Mouse (Mus musculus) neutrophil, adult 5-6 weeks (primary cell): ENCODE results near the gene Rars2. TPM values are rescaled to one million over a fixed set of nuclear protein-coding genes. Genes with fewer than 3 reads are reported as not detected.

Source experiments
- ATAC-seq: fragments of 151-379, 151-347 bp; 2 replicates; pipeline ENCODE4 v1.8.0; 2017; ENCODE audit warnings: mild to moderate bottlenecking, moderate TSS enrichment; ENCODE audit not compliant: insufficient number of reproducible peaks, poor library complexity, low FRiP score, severe bottlenecking; ENCODE audit errors: extremely low read depth
- total RNA-seq: library from RNA; stranded (forward); fragments of 200-1000 nt; gene quantifications from 2 replicates; pipeline ENCODE4 v1.2.3, GENCODE M21; 2017

Rars2 gene
- total RNA-seq, 1 experiment from 2014 or later: 27.2 TPM

DNA sequence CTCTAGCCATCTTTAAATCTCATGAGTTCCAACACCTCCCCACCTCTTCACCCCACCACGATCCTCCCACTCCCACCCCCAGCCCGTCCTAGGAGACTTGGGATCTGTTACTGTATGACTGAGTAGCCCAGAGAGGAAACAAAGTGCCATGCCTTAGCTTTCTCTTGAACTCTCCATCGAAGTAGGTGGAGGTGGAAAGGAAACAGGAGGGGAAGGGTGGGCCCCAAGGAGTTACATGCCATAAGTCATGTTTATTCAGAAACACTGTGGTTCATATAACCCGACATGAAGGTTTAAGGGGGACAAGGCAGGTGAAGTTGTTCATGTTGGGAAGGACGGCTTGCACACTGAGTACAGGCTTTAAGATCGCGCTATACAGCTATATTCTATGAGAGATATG is 22.6 kb downstream of the Rars2 start:
- ATAC-seq: no peak

DNA sequence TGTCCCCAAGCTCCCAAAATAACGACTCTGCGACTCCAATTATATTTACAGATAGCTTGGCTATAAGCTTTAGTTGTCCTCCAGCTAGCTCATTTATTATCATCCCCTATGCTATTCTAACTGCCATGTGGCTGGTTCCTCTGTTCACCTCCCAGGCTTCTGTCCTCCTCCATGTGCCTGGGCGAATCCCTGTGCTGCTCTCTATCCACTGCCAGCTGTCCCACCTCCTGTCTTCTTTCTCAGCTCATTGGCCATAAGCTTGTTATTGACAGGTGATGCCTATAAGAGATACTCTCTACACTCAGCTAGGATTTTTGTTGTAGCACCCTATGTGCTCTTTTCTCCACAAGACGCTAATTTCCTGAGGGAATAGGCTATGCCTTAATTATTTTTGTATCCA is 23.1 kb downstream of the Rars2 start:
- no peak for ATAC-seq

DNA sequence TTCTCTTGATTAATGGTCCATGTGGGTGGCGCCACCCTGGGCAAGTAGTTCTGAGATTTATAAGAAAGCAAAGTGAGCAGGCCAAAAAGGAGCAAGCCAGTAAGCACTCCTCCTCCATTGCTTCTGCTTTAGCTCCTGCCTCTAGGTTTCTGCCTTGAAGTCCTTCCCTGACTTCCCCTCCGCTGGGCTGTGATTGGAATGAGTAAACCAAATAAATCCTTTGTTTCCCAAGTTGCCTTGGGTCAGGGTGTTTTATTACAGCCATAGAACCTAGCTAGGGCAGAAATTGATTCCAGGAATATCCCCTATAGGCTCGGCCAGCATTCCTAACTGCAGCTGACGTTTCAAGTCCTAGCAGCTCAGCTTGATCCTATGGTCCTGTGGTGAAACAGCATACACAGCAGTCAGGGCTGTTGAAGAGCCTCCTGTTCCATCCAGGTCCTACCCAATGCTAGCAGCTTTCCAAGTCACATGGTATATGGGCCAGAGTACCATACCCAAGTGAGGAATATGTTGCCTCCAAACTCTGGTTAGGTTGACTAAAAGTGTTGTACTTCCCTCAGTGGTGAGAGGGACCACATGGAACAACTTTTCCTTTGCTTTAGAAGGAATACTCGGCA is 25.1 kb downstream of the Rars2 start:
- ATAC-seq: no peak

DNA sequence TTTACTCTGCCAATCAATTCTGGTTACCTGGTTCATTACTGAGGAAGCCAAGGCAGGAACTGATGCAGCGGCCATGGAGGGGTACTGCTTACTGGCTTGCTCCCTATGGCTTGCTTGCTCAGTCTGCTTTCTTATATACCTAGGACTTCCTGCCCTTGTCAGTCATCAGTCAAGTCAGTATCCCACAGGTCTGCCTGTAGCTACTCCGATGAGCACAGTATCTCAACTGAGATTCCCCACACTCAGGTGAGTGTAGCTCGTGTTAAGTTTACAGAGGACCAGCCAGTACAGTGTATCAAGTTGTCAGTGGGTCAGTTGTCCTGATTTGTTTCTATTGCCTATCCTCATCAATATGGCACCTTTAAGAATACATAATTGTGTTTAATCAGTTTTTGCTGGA is 26.0 kb downstream of the Rars2 start:
- ATAC-seq: no peak

DNA sequence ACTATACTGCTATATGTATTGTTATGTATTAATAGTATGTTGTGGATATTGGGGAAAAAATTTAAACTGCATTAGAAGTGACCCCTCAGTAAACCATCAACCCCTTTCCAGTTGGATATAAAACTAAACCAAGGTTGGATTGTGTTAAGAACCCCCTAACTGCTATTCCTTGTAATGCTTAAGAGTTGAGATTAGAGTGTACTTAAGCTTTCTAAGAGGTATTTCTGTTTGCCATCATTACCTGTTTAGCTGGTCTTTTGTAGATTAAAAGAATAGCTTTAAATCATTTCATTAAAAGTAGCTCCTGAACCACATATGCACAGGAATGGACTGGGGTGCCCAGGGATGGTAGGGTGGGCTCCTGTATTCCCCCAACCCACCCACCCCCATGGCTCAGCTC is 30.0 kb downstream of the Rars2 start:
- ATAC-seq: no peak

DNA sequence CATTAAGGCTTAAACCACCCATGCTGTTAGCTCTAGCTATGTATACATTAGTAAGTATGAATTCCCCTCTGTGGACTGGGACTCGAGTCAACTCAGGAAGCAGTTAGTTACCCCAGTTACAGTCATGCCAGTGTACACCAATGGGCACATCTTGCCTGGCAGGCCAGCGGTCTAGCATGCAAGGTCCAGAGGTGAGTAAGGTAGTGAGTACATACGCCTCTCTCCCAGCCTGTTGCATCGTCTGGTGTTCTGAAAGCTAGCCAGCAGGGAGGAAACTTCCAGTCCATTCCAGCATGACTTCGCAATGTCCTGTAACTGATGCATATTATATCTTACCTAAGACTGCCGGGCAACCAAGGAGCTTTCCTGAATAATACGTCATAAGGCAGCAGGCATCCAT is 38.4 kb downstream of the Rars2 start:
- ATAC-seq: no peak

DNA sequence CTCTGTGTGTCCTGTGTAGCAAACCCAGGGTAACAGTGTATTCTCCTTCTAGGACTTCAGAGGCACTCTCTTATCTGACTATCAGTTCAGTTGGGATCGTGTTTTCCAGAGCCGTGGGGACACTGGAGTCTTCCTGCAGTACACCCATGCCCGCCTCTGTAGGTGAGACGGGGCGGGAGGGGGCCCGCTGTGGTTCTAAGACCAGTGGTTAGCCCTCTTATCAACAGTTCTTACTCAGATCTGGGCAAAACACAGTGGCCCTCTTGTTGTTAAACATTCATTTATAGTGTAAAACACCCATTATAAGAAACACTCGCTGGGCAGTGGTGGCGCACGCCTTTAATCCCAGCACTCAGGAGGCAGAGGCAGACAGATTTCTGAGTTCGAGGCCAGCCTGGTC is 41.3 kb downstream of the Rars2 start:
- no peak for ATAC-seq

DNA sequence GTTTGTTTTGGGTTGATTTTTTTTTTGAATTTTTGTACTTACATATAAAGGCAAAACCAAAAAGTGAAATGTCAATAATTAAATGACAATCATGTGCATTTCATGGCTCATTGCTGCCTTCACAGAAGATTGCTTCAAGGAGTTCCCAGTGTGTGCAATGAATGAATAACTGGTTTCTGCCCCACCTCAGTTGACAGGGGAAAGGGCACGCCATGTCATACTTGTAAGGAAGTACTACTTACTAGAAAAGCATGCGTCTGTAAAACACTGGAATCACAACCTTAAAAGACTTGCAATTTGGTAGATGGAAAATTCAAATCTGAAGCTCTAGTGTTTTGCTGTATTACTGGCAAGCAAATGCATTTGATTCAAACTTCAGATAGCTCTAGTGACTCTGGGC is 44.3 kb downstream of the Rars2 start:
- ATAC-seq: no peak

DNA sequence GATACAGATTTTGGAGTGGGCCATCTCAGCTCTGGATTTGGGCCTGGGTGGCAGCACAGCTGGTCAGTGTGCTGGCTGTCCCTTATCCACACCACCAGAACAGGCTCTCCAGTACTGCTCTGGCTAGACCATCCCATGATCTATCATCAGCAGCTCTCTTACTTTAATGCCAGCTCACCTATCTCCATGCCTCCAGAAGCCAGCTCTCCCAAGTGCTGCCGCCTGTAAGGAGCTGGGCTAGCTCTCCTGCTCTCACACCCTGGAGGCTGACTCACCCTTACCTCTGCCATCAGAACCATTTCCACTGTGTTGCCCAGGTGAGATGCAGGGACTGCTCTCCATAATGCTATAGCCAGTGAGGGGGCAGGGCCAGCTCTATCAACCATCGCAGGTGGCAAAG is 46.8 kb downstream of the Rars2 start:
- no peak for ATAC-seq

DNA sequence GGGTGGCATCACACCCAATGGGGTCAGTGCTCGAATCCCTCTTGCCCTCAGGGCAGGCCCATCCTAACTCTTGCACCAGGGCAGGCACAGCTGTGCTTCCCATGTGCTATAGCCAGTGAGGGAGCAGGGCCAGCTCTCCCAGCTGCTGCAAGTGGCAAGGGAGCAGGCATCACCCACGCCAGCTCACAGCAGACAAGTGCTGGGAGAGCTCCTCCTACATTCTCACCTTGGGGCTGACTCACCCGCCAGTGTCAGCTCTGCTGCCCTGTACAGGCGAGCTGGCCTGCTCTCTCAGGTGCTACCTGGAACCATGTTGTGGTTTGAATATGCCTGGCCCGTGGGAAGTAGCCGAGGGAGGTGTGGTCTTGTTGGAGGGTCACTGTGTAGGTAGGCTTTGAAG is 47.2 kb downstream of the Rars2 start:
- ATAC-seq: 0 out of 2 replicates have a peak, but pooled peaks have one; percentile 13

DNA sequence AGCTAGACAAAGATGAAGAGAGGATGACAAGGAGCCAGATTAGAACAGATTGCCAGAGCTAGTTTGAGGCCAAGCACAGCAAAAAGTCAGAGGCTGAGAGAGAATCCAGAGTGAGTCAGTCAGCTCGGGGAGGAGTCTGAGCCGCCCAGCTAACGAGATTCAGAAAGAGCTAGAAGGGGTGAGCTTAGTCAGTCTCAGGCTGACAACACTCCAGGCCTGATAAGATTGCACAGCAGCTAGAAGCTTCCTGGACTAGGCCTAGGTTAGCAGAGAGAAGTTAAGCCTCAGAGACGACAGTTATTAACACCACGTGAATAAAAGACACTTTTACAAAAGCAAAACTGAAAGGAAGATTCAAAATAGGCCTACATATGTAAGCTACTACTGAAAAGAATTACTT is 53.2 kb downstream of the Rars2 start:
- ATAC-seq: no peak

DNA sequence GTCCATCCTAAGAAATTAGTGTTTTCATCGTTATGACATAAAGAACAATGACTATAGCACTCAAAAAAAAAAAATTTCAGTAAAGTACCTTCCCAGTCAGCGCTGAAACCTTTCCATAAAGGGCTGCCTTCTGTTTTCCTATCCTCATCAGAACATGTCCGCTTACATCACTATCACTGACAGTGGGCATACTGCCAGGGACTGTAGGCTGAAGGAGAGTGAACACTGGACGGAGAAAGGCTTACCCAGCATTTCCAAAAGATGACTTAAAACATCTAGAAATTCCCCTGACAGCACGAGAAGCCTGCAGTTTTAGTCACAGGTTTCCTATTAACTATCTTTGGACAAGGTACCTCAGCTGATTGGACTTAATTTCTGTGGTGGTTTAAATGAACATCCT is 59.0 kb downstream of the Rars2 start:
- ATAC-seq: no peak

DNA sequence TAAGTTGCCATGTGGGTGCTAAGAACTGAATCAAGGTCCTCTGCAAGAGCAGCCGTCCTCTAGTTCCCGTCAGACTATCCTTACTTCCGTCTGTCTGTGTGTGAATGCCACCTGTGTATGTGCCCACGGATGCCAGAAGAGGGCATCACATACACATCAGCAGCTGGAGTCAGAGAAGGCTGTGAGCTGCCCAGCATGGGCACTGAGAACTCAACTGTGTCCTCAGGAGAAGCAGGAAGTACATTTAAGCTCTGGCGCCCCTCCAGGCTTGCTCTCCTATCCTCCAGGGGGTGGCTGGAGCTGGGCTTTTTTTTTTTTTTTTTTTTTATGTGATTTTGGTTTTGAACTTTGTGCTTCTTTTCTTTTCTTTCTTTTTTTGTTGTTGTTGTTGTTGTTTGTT is 65.8 kb downstream of the Rars2 start:
- ATAC-seq: no peak

DNA sequence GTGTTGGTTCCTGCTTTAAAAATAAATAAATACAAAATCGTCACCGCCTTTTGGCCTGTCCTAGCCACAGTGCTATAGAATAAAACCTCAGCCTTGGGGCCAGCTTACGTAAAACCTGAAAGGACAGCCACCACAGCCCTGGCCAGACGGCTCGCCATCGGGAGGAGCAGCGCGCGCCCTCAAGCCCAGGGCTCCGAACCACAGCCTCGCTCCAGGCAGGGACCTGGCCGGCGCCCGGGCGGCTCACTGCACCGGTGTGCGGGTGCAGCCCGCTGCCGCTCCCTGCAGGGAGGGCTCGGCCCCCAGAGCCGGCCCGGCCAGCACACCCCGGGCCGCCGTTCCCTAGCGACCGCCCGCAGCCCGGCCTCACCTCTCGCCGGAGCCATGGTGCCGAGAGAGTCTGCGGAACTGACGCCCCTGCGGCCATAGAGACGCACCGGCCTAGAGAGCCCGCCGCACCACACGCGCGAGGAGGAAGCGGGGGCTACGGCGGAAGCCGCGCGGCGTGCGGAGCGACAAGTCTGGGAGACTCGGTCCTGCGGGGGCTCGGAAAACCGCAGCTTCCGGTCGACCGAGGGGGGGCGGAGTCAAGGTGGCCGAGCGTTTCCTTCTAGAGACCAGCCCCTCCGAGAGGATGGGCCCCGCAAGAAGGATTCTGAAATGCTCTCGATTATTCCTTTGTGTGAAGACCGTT is 72.3 kb downstream of the Rars2 start, which contains the start of gene Slc35a1:
Gene Slc35a1, minus strand, starts transcription at position 565 of the 694 bp plus-strand sequence.
- peak; percentile 93 for ATAC-seq

DNA sequence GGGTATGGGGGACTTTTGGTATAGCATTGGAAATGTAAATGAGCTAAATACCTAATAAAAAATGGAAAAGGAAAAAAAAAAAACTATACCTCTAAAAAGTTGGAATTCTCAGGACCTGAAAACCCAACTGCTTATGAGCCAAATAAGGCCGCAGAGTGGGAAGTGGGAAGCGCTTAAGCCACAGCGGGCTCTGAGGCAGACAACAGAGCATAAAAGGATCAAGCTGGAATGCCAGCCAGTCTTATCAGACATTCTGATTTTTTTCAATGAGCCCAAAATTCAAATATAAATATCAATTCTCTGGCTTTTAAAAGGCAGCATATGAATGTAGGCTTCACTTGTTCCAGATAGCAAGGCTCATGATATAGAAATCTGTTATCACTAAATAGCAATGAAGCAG is 73.3 kb downstream of the Rars2 start:
- ATAC-seq: no peak

DNA sequence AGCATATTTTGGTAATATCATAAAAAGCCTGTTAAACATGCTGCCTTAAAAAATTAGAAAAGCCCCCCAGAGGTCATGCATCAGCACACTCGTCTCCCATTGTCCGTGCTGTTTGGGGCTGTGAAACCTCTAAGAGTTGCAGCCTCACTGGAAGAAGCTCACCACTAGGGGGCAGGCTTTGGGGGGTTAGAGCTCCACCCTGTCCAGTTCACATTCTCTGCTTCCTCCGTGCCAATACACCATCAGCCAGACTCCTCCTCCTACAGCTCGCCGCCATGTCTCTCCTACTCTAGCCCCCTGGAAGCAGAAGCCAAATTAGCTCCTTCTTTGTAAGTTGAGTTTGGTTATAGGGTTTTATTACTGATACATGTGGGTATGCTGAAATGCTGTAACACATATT is 86.8 kb downstream of the Rars2 start:
- 0 out of 2 replicates have a peak, but pooled peaks have one; percentile 39 for ATAC-seq

DNA sequence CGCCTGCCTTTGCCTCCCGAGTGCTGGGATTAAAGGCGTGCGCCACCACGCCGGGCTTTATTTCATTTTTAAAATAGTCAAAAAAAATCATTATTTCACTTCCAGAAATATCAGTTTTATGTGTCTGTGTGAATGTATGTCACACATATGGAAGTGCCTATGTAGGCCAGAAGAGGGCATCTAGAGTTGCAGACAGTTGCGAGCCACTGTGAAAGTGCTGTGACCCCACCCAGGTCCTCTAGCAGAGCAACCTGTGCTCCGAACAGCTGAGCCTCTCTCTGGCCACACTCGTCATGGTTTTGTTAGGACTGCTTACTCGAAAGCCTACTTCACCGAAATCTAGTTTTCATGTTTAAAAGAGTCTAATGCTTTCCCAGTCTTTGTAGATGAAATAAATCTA is 87.5 kb downstream of the Rars2 start:
- no peak for ATAC-seq

DNA sequence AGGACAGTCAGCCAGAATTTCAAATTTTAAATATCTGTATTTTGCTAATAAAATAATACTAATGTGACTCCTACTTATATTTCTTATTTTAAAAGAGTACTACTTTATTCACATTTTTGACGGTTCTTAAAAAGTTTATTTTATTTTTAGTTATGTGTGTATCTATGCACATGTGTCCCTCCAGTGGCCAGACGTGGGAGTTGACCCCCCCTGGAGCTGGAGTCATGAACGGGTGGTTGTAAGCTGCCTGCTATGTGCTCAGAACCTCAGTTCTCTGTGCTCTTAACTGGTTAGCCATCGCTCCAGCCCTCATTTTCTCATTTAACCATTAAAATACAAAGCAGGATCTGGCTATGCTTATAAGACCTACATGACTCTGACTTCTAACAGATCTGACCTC is 88.3 kb downstream of the Rars2 start:
- no peak for ATAC-seq

DNA sequence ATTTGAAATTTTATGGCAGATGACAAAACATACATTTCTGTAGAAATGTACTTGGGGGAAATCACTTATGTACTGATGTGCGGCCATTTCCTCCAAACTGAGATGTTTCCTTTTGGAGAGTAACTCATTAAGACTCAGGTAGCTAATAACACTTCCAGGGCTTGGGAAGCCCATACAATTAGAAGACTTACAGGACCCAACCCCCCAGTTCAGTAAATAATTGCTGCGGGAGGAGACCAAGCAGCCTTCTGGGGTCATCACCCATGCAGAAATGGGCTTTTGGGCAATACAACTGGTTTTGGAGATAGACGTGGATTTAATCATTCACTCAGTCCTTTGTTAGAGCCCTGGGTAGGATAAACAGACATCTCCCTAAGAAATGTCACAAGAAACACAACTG is 92.5 kb downstream of the Rars2 start:
- no peak for ATAC-seq

DNA sequence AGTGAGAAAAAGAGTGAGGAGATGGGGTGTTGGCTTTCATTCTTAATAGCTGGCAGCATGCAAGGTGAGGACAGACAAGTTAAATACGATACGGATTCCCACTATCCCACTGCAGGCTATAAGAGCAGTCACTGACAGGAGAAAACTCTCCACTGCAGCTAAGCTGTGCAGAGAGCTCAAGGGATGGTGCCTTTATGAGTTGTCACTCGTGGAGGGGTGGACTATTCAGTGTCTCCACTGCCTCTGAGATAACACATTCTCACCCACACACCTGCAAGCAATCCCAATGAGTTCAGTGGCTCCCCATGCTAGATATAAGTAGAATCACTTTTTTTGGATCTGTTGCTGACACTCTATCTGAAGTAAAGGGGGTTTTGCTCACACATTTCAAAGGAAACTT is 93.4 kb downstream of the Rars2 start:
- no peak for ATAC-seq
